Mouse (Mus musculus): ENCODE results near the gene C1rl.
"Not testable (repeated sequence)": the region's sequence is repeated elsewhere in the genome, so short reads cannot be mapped to it uniquely, and the experiment has no call there.

Gene C1rl

DNA sequence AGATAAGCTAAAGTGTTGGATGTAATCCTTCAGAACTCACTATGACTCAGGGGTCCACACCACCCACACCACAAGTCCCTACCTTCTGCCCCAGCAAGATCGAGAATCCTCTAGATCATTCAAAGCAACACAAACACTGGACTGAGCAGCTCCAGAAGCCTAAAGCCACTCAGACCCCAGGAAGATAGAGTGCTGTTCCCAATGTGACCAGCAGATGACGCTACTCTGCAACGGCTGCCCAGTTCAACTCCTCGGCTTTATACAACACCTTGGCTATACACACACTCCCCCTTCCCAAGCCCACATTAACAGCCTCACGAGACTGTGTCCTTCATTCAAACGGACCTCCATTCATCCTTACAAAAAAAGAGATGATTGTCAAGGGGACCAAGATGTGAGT, 20.1 kb upstream of the C1rl start:
- DNase-seq (ENCODE audit: low read depth, low spot score), result no peak

GRCm38 (mm10) chr6:124474621-124475020, 18.3 kb upstream of the C1rl start:
- no peak for DNase-seq (ENCODE audit: low read depth, low spot score)

GRCm38 (mm10) chr6:124475335-124476075, 17.4 kb upstream of the C1rl start:
- not testable (repeated sequence) for DNase-seq (ENCODE audit: low read depth, low spot score)

- DNase-seq (ENCODE audit: low read depth, low spot score), result no peak
Observed at GRCm38 (mm10) chr6:124476216-124476615, 16.7 kb upstream of the C1rl start.

- DNase-seq (ENCODE audit: low read depth, low spot score), result no peak
Observed at GRCm38 (mm10) chr6:124476796-124477195, 16.1 kb upstream of the C1rl start.

- DNase-seq (ENCODE audit: low read depth, low spot score), result no peak
Observed at GRCm38 (mm10) chr6:124477221-124477655, 15.7 kb upstream of the C1rl start.

GRCm38 (mm10) chr6:124477922-124478651, 14.8 kb upstream of the C1rl start:
- DNase-seq (ENCODE audit: low read depth, low spot score), result no peak

- DNase-seq (ENCODE audit: low read depth, low spot score), result no peak
Observed at GRCm38 (mm10) chr6:124478874-124479572, 13.9 kb upstream of the C1rl start.

DNA sequence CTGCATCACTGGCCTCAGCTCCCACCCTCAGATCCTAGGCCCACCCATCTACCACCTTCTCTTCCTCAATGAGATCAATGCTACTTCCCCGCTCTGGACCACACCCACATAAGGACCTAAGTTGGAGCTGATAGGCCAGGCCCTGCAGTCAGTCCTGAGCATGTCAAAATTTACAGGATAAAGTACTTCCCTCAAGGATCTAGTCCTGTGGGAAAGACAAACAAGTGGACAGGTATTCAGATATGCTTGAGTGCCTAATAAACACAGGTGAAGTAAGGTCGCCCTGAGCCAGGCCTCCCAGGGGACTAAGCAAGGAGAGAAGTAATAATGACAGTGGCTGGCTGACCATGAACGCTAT, 13.4 kb upstream of the C1rl start:
- no peak for DNase-seq (ENCODE audit: low read depth, low spot score)

GRCm38 (mm10) chr6:124480295-124480694, 12.6 kb upstream of the C1rl start:
- DNase-seq (ENCODE audit: low read depth, low spot score), result no peak

- DNase-seq (ENCODE audit: low read depth, low spot score), result no peak
Observed at GRCm38 (mm10) chr6:124481571-124481970, 11.3 kb upstream of the C1rl start.

DNA sequence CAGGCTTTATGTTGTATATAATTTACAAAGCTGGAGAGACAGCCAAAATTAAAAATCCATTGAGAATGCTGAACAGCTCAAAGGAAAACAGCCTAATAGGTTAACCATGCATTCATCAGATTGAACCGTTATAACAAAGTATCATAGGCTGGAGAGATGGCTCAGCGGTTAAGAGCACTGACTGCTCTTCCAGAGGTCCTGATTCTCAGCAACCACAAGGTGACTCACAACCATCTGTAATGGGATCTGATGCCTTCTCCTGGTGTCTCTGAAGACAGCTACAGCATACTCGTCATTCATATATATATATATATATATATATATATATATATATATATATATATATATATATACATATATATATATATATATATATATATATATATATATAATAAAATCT, 9.1 kb upstream of the C1rl start:
- not testable (repeated sequence) for DNase-seq (ENCODE audit: low read depth, low spot score)

DNA sequence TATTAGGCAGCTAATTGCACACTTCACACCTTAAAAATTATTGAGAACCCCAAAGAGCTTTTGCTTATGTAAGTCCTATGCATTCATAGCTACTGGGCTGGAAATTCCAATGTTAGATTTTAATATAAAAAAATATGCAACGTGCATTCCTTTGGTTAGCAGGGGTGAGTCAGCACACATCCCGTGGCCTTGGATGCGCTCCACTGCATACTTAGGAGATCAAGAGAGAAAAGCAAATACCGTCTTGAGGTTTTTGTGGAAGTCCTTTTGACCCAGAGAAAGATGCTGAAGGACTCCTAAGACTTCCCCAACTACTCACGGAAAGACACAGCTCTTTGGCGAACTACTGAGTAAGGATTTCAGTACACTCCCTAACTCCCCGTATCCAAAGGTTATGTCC, 8.1 kb upstream of the C1rl start:
- DNase-seq (ENCODE audit: low read depth, low spot score), result no peak

GRCm38 (mm10) chr6:124485414-124486144, 7.3 kb upstream of the C1rl start:
- no peak for DNase-seq (ENCODE audit: low read depth, low spot score)

DNA sequence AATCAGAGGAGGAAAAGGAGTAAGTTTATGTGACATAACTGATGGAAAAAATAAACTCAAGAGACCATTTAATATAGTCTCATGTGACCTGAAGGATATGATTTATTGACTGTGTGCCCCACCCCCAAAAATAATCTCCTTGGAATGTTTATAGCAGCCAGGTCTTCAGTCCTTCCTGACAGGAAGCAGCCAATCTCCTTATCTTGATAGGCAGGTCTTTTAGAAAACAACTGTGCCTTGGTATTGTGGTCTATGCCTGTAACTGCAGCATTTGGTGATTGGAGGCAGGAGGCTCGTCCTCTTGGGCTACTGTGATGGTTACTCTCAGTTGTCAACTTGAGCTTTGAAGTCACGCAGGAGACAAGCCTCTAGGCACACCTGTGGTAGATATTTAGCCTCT, 5.4 kb upstream of the C1rl start:
- DNase-seq (ENCODE audit: low read depth, low spot score), result no peak

GRCm38 (mm10) chr6:124488952-124489351, 4.0 kb upstream of the C1rl start:
- DNase-seq (ENCODE audit: low read depth, low spot score), result no peak

GRCm38 (mm10) chr6:124491427-124491826, 1.5 kb upstream of the C1rl start:
- DNase-seq (ENCODE audit: low read depth, low spot score), result no peak

GRCm38 (mm10) chr6:124493886-124494285, 973 bp downstream of the C1rl start:
- DNase-seq (ENCODE audit: low read depth, low spot score), result no peak

DNA sequence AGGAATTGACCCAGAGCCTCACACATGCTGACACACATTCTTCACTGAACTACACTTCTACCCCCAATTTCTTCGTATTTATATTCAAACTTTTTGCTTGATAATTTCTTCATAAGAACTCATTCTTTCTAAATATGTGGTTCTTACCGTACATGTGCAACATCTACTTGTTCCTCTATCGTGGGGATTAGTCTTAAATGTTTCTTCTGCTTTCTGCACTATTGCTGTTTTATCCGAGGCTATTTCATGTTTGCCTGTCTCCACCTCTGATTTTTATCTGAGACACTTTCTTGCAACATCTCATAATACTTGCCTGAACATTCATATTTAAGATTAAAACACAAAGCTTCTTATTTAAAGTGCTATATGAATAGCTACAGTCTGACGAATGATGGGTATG, 3.1 kb downstream of the C1rl start:
- DNase-seq (ENCODE audit: low read depth, low spot score), result no peak

GRCm38 (mm10) chr6:124499914-124500566, 7.1 kb downstream of the C1rl start:
- no peak for DNase-seq (ENCODE audit: low read depth, low spot score)

- no peak for DNase-seq (ENCODE audit: low read depth, low spot score)
Observed at GRCm38 (mm10) chr6:124501473-124501872, 8.6 kb downstream of the C1rl start.

Measured in retina, adult 2 months (tissue).